Mouse (Mus musculus) lung, embryonic 14.5 days (tissue): Measurements from ENCODE around the gene Metap2. TPM values are rescaled to one million over a fixed set of nuclear protein-coding genes. Genes with fewer than 3 reads are reported as not detected.

Source experiments
- ATAC-seq: fragments of 200-750 bp; cut with Nextera tagmentation; 2 replicates; pipeline ENCODE4 v1.8.0; 2017; ENCODE audit warnings: mild to moderate bottlenecking, moderate TSS enrichment, moderate library complexity; ENCODE audit not compliant: insufficient read depth
- DNase-seq: peaks from one replicate; pipeline ENCODE4 v3.0.0-alpha.2; 2015
- H3K27ac ChIP-seq: fragments of 300-500 bp; sonication (generic); 2 replicates; pipeline ENCODE4 v1.5.1; 2014; ENCODE audit warnings: low read depth, mild to moderate bottlenecking, moderate library complexity
- H3K27me3 ChIP-seq: fragments of 300-500 bp; sonication (generic); 2 replicates; pipeline ENCODE4 v1.6.1; 2014; ENCODE audit warnings: low read length, control low read depth; ENCODE audit not compliant: insufficient read depth
- H3K36me3 ChIP-seq: fragments of 300-500 bp; sonication (generic); 2 replicates; pipeline ENCODE4 v1.6.1; 2014; ENCODE audit warnings: control low read depth; ENCODE audit not compliant: insufficient read depth
- H3K4me1 ChIP-seq: fragments of 300-500 bp; sonication (generic); 2 replicates; pipeline ENCODE4 v1.6.1; 2014; ENCODE audit warnings: antibody characterized with exemption, control low read depth; ENCODE audit not compliant: insufficient read depth
- H3K4me2 ChIP-seq: fragments of 300-500 bp; sonication (generic); 2 replicates; pipeline ENCODE4 v1.6.1; 2014; ENCODE audit warnings: mild to moderate bottlenecking
- H3K4me3 ChIP-seq: fragments of 300-500 bp; sonication (generic); 2 replicates; pipeline ENCODE4 v1.5.1; 2014; ENCODE audit warnings: low read depth, low read length
- H3K9ac ChIP-seq: fragments of 300-500 bp; sonication (generic); 2 replicates; pipeline ENCODE4 v1.6.1; 2014
- H3K9me3 ChIP-seq: fragments of 300-500 bp; sonication (generic); 2 replicates; pipeline ENCODE4 v1.6.1; 2016; ENCODE audit warnings: low read depth, low read length, control low read depth
- CTCF ChIP-seq: IDR thresholded peaks from 2 replicates; pipeline ENCODE4 v1.5.1; 2016; ENCODE audit warnings: antibody characterized with exemption, low read depth
- WGBS: fragments of 180-500 bp; shearing (Covaris S2); extraction: QIAGEN DNeasy Blood & Tissue Kit; methylation state at CpG from one replicate; pipeline ENCODE4 v1.1.7; 2014; 5-methylcytosine and 5-hydroxymethylcytosine counted together
- polyA plus RNA-seq: library from polyadenylated mRNA; unstranded; fragments of >200 nt; fragmentation: Nextera tagmentation; extraction: Ambion mirVana; gene quantifications from 2 replicates; pipeline ENCODE4 v1.2.1, GENCODE M21; 2014

Gene Metap2
- polyA plus RNA-seq, 1 experiment from 2014 or later: 213 TPM

GRCm38 (mm10) chr10:93888590-93888934, 8.3 kb downstream of the Metap2 start:
- H3K4me2 ChIP-seq: peak overlapping the region; percentile 91
- DNase-seq: no peak
- no peak for TF ChIP-seq CTCF
- H3K9me3 ChIP-seq: no peaks in the 10 kb centered on the region
- H3K9ac ChIP-seq: peak overlapping the region; percentile 92
- 14% methylated on average over 10 of the region's 10 CpGs for WGBS
- no peaks in the 10 kb centered on the region for H3K27me3 ChIP-seq
- H3K4me1 ChIP-seq: 0 out of 2 replicates have a peak, but pooled peaks cover 3% of the 10 kb centered on the region
- no peak overlapping the region for H3K27ac ChIP-seq
- ATAC-seq: no peak
- H3K4me3 ChIP-seq: peak overlapping the region; percentile 98
- peaks cover 32% of the 10 kb centered on the region for H3K36me3 ChIP-seq

GRCm38 (mm10) chr10:93885839-93886477, 10.9 kb downstream of the Metap2 start:
- 0 out of 2 replicates have a peak, but pooled peaks cover 3% of the 10 kb centered on the region for H3K4me1 ChIP-seq
- ATAC-seq (no peak), DNase-seq (peak; percentile 39)
- TF ChIP-seq CTCF: no peak
- H3K4me2 ChIP-seq: no peak overlapping the region
- H3K27ac ChIP-seq: no peak overlapping the region
- 83% methylated on average over 14 of the region's 14 CpGs for WGBS
- peaks cover 40% of the 10 kb centered on the region for H3K36me3 ChIP-seq
- H3K4me3 ChIP-seq: no peak overlapping the region
- H3K9ac ChIP-seq: no peak overlapping the region
- no peaks in the 10 kb centered on the region for H3K9me3 ChIP-seq
- no peaks in the 10 kb centered on the region for H3K27me3 ChIP-seq

GRCm38 (mm10) chr10:93882738-93883364, 14.0 kb downstream of the Metap2 start:
- ATAC-seq (no peak), DNase-seq (no peak)
- WGBS: 83% methylated on average over 8 of the region's 8 CpGs
- H3K4me3 ChIP-seq: no peak overlapping the region
- no peak overlapping the region for H3K4me2 ChIP-seq
- TF ChIP-seq CTCF: no peak
- no peaks in the 10 kb centered on the region for H3K27me3 ChIP-seq
- H3K9ac ChIP-seq: no peak overlapping the region
- no peak overlapping the region for H3K27ac ChIP-seq
- H3K4me1 ChIP-seq: no peaks in the 10 kb centered on the region
- H3K36me3 ChIP-seq: peaks cover 61% of the 10 kb centered on the region
- no peaks in the 10 kb centered on the region for H3K9me3 ChIP-seq

GRCm38 (mm10) chr10:93881918-93882317, 15.0 kb downstream of the Metap2 start:
- no peak for ATAC-seq
- Histone ChIP-seq H3K9me3 (no peaks in the 10 kb centered on the region), H3K27ac (no peak overlapping the region), H3K27me3 (no peaks in the 10 kb centered on the region), H3K4me3 (no peak overlapping the region), H3K4me1 (no peaks in the 10 kb centered on the region), H3K9ac (no peak overlapping the region), H3K36me3 (peaks cover 60% of the 10 kb centered on the region), H3K4me2 (no peak overlapping the region)
- no peak for TF ChIP-seq CTCF
- no peak for DNase-seq

- no peaks in the 10 kb centered on the region for H3K4me1 ChIP-seq
- no peak overlapping the region for H3K27ac ChIP-seq
- no peaks in the 10 kb centered on the region for H3K9me3 ChIP-seq
- TF ChIP-seq CTCF: no peak
- no peaks in the 10 kb centered on the region for H3K27me3 ChIP-seq
- 95% methylated on average over 4 of the region's 4 CpGs for WGBS
- ATAC-seq: no peak
- no peak overlapping the region for H3K9ac ChIP-seq
- no peak overlapping the region for H3K4me3 ChIP-seq
- no peak for DNase-seq
- peaks cover 52% of the 10 kb centered on the region for H3K36me3 ChIP-seq
- no peak overlapping the region for H3K4me2 ChIP-seq
These were observed 18.2 kb downstream of the Metap2 start for GRCm38 (mm10) chr10:93878732-93879131.

- H3K36me3 ChIP-seq: peaks cover 55% of the 10 kb centered on the region
- H3K27ac ChIP-seq: no peak overlapping the region
- no peak overlapping the region for H3K4me2 ChIP-seq
- H3K4me1 ChIP-seq: no peaks in the 10 kb centered on the region
- ATAC-seq (no peak), DNase-seq (no peak)
- H3K9me3 ChIP-seq: no peaks in the 10 kb centered on the region
- no peak for TF ChIP-seq CTCF
- WGBS: 84% methylated on average over 1 of the region's 1 CpGs
- H3K27me3 ChIP-seq: no peaks in the 10 kb centered on the region
- no peak overlapping the region for H3K4me3 ChIP-seq
- no peak overlapping the region for H3K9ac ChIP-seq
These were observed 20.1 kb downstream of the Metap2 start for GRCm38 (mm10) chr10:93876772-93877171.

- Histone ChIP-seq H3K9me3 (no peaks in the 10 kb centered on the region), H3K4me1 (no peaks in the 10 kb centered on the region), H3K27me3 (no peaks in the 10 kb centered on the region), H3K27ac (no peak overlapping the region), H3K4me3 (no peak overlapping the region), H3K9ac (no peak overlapping the region), H3K4me2 (no peak overlapping the region), H3K36me3 (peaks cover 83% of the 10 kb centered on the region)
- ATAC-seq (no peak), DNase-seq (no peak)
- no peak for TF ChIP-seq CTCF
- WGBS: 86% methylated on average over 4 of the region's 4 CpGs
These were observed 28.0 kb downstream of the Metap2 start for GRCm38 (mm10) chr10:93868886-93869285.
